Mouse (Mus musculus) urinary bladder, adult 18-20 months (tissue): Measurements from ENCODE around the gene Pcnx.

Source experiments
- DNase-seq, 2 experiments: peaks; one replicate each; pipeline ENCODE4 v3.0.0; 2022; ENCODE audit warnings: low spot score in 2 of 2, mixed read lengths in 2 of 2

Pcnx gene

GRCm38 (mm10) chr12:81855031-81855430 lies 4.8 kb upstream of the Pcnx start:
- no peak for DNase-seq

- DNase-seq = no peak
Observed at GRCm38 (mm10) chr12:81856696-81857095, 3.1 kb upstream of the Pcnx start.

GRCm38 (mm10) chr12:81857251-81857650 lies 2.6 kb upstream of the Pcnx start:
- no peak for DNase-seq

DNA sequence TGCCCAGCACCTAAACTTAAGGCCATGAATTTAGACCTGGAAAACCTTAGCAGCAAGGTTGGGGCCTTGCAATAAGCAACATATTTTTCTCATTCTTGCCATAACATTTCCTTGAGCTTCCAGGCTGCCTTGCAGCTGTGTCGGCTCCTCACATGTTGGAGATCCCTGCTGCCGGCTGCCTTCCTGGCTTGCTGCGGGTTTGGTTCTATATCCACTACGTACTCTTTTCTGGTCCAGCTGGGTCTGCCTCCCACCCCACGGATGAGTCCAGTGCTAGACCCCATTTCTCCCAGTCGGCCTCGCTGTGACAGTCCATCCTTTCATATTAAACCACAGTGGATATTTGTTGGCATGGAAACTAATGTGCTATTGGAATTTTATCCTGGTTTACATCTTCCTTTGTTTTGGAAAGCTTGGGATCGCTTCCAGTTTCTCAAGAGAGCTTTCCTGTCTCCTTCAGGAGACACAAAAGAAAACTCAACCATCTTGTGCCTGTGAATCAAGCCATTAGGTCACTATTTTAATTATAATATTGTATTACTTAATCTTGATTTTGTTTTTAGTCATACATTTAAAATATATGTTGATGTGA lies 1.7 kb upstream of the Pcnx start:
- no peak for DNase-seq

- peak; percentile 38 to 73 for DNase-seq
Observed at GRCm38 (mm10) chr12:81860308-81861181, 722 bp downstream of the Pcnx start.

GRCm38 (mm10) chr12:81861199-81862085 lies 1.6 kb downstream of the Pcnx start:
- DNase-seq = no peak

- no peak for DNase-seq
Observed at GRCm38 (mm10) chr12:81862351-81862802, 2.6 kb downstream of the Pcnx start.

- no peak for DNase-seq
Observed at GRCm38 (mm10) chr12:81863949-81864348, 4.1 kb downstream of the Pcnx start.

DNA sequence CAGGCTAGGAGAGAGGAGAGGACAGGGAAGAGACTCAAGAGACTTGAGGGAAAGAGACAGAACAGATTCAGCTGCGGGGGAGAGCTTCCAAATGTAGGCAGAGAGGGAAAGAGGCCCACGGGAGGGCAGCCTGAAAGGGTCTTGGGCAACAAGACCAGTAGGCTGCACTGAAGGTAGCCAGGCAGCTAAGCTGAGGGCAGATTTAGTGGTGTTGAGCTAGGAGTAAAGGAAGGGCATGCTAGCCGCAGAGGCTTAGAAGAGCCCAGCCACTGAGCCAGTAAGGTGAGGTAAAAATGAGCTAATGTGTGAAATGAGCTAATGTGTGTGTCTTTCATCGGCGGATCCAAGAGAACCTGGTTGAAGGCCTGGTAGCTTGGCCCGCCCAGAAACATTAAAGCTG lies 5.4 kb downstream of the Pcnx start:
- DNase-seq = no peak

GRCm38 (mm10) chr12:81867316-81867715 lies 7.5 kb downstream of the Pcnx start:
- no peak for DNase-seq

DNA sequence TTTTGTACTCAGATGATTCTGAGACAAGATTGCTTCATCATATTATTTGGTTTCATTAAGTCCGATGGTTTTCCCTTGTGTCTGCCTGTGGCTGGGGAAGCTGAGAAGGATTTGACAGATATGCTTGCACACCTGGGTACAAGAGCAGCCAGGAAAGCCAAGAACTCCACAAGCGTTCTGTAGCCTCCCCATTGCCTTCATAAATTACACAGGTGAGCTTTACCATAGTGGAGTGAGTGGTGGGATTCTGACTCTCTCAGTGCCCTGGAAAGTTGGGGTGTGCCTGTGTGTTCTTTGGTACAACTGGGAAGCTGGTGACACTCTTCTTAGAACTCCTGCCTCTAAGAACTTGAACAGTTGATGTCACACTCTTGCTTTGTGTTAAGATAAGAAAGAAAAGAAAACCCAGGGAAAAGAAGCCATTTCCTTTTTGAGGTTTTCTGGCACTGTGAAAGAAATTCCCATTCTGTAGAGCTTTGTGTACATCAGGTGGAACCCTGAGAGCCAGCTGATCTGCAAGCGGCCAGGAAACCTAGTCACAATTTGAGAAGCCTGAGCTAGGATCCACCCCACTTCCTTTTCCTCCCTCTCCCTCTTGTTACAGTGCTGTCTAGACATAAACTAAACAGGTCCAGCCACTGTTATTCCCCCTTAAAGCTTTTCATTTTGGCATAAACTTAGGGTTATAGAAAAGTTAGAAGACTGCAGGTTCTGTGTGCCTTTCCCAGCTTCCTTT lies 9.6 kb downstream of the Pcnx start:
- DNase-seq = no peak

- no peak for DNase-seq
Observed at GRCm38 (mm10) chr12:81873345-81873744, 13.5 kb downstream of the Pcnx start.

GRCm38 (mm10) chr12:81880161-81880560 lies 20.3 kb downstream of the Pcnx start:
- no peak for DNase-seq

DNA sequence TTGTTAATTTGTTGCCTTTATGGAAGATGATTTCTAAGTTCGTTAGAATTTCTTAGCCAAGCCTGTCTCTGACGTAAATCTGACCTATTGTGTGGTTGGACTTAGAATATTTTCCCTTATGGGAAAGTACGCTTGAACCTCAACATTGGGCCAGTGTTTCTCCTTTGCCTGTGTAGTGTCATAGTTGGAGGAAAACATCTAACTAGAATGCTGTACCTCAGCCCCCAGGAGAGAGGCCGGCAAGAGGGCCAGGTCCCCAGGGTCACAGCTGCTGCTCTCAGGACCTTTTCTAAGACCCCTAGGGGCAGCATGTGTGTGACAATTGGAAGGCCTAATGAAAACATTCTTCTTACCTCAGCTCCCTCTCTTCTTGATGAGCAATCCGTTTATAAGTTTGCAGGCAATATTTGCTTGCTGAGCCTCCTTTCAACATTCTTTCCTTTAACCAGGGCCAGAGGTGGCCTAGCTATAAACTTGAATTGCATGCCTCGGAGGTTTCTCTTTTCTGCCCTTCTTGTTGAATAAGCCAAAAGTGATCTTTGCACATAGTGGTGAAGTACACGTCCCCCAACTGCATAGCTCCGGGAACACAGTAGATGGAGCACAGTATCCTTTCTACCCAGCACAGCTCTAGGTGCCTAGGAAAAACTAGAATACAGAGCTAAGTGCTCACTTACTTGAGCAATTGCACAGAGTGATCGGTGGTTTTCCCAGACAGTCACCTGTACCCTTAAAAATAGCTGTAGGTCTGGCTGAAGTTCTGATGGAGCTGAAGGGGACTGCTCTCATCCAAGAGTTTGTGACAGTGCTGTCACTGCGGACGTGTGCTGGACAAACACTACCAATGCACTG lies 23.7 kb downstream of the Pcnx start:
- no peak for DNase-seq

DNA sequence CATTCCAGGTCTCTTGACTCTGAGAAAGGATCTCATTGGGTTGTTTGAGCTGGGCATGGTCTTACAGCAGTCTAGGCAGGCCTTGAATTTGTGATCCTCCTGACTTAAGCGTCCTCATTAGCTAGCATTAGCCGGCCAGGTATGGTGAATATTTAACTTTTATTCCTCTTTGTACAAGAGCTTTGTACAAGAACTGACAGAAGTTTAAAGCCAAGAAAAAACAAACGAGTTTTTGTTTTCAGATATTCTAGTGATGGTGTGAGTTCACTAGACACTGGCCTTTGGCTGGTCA lies 24.2 kb downstream of the Pcnx start:
- DNase-seq = no peak

DNA sequence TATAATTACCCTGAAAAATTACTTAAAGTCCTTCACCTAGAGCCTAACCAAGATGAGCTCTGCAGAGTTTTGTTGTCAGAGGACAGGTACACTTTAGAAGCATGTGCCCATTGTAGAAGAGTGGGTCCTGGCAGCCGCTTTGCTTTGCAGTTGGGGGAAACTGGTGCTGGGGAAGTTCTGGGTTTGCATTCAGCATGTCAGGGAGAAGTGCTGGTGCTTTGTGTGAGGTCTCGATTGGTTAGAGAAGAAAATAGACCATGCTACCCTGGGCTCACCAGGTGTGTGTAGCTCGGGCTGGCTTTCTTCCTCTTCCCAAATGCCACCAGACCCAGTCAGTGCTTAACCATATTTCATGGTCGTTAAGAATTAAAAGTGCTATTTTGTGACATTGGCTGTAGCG lies 25.2 kb downstream of the Pcnx start:
- no peak for DNase-seq

GRCm38 (mm10) chr12:81885982-81886381 lies 26.2 kb downstream of the Pcnx start:
- no peak for DNase-seq

DNA sequence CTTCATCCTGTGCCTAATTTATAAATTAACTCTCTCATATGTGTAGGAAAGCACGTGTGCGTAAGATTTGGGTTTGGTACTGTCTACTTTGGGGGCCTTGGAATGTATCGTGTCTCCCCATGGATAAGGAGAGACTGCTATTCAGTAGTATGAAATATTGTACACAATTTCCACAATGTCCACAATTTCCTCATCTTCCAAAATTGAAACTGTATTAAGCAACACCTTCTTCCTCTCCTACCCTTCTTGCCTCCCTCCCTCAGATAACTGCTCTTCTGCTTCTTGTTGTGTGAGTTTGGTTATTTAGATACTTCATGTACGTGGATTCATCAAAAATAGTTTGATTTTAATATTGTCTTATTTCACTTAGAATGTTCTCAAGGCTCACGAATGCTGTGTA lies 29.1 kb downstream of the Pcnx start:
- DNase-seq = no peak

GRCm38 (mm10) chr12:81891946-81892345 lies 32.1 kb downstream of the Pcnx start:
- DNase-seq = no peak

GRCm38 (mm10) chr12:81894311-81894710 lies 34.5 kb downstream of the Pcnx start:
- DNase-seq = no peak

DNA sequence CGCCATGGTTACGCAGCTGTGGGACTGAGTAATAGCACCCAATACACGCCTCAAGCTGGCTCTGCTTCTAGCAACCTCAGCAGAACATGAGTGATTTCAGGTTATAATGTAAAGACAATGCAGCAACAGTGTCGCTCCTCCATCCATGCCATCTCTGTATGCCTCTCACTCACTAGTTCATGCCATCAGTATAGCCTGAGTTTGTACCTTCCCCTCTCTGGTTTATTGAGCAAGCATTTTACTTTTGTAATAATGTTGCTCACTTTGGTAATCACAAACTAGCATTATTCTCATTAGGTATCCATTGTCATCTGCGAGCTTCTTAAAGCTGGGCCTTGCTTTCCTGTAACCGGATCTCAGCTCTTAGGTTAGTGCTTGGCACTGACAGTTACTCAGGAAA lies 36.2 kb downstream of the Pcnx start:
- DNase-seq = no peak
